Mouse (Mus musculus): ENCODE data around the gene Cgn. TPM values are rescaled to one million over a fixed set of nuclear protein-coding genes. Genes with fewer than 3 reads are reported as not detected.
"Not testable (repeated sequence)": the region's sequence is repeated elsewhere in the genome, so short reads cannot be mapped to it uniquely, and the experiment has no call there.

Gene Cgn
- polyA plus RNA-seq, 1 experiment from 2014 or later = 8.1 TPM

DNA sequence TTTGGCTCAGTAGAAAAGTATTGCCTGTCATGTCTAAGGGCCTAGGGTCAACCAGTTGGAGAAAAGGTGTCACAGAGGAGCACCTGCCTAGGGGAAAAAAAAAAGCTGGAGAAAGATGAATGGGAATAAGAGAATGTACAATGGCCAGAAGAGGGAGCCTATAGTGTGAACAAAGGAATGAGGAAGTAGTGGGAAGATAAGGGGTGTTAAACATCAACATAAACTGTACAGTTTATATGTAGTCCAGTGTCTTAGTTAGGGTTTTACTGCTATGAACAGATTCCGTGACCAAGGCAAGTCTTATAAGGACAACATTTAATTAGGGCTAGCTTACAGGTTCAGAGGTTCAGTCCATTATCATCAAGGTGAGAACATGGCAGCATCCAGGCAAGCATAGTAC lies 2.8 kb upstream of the Cgn start:
- Histone ChIP-seq H3K4me3 (no peak overlapping the region), H3K4me2 (replicated peaks) (no peak overlapping the region), H3K9ac (no peak overlapping the region), H3K36me3 (no peaks in the 10 kb centered on the region), H3K27ac (no peak overlapping the region), H3K4me1 (peaks cover 5% of the 10 kb centered on the region), H3K27me3 (peaks cover 7% of the 10 kb centered on the region; the same call in 1 of the 2 replicates), H3K9me3 (no peaks in the 10 kb centered on the region)
- 93% methylated on average over 1 of the region's 1 CpGs for WGBS
- no peak for ATAC-seq (ENCODE audit: insufficient number of reproducible peaks, insufficient read depth, low FRiP score, low TSS enrichment)

- H3K27ac ChIP-seq = no peak overlapping the region
- ATAC-seq (ENCODE audit: insufficient number of reproducible peaks, insufficient read depth, low FRiP score, low TSS enrichment) = no peak
- H3K9ac ChIP-seq = peak overlapping the region; percentile 60; the same call in 1 of the 2 replicates
- peak overlapping the region; percentile 86 for H3K4me2 ChIP-seq (replicated peaks)
- H3K27me3 ChIP-seq = peaks cover 7% of the 10 kb centered on the region; the same call in 1 of the 2 replicates
- no peaks in the 10 kb centered on the region for H3K36me3 ChIP-seq
- H3K4me3 ChIP-seq = peak overlapping the region; percentile 47
- H3K4me1 ChIP-seq = peaks cover 5% of the 10 kb centered on the region
- WGBS = 4% methylated on average over 10 of the region's 11 CpGs
- H3K9me3 ChIP-seq = no peaks in the 10 kb centered on the region
Observed at GRCm38 (mm10) chr3:94787122-94787780, 959 bp upstream of the Cgn start.

- Histone ChIP-seq H3K9me3 (no peaks in the 10 kb centered on the region), H3K36me3 (no peaks in the 10 kb centered on the region), H3K9ac (peak overlapping the region; percentile 60), H3K27me3 (peaks cover 7% of the 10 kb centered on the region; the same call in 1 of the 2 replicates), H3K4me3 (peak overlapping the region; percentile 47), H3K27ac (0 out of 2 replicates have a peak overlapping the region, but pooled peaks have one; percentile 47), H3K4me2 (replicated peaks) (peak overlapping the region; percentile 86), H3K4me1 (peaks cover 5% of the 10 kb centered on the region)
- 2% methylated on average over 14 of the region's 14 CpGs for WGBS
- ATAC-seq (ENCODE audit: insufficient number of reproducible peaks, insufficient read depth, low FRiP score, low TSS enrichment) = peak; percentile 70
Observed at GRCm38 (mm10) chr3:94785958-94786357, 334 bp downstream of the Cgn start.

- no peak for ATAC-seq (ENCODE audit: insufficient number of reproducible peaks, insufficient read depth, low FRiP score, low TSS enrichment)
- WGBS = 29% methylated on average over 5 of the region's 5 CpGs
- no peak overlapping the region for H3K4me2 ChIP-seq (replicated peaks)
- no peak overlapping the region for H3K4me3 ChIP-seq
- H3K4me1 ChIP-seq = peaks cover 5% of the 10 kb centered on the region
- H3K9me3 ChIP-seq = no peaks in the 10 kb centered on the region
- H3K27me3 ChIP-seq = peaks cover 7% of the 10 kb centered on the region; the same call in 1 of the 2 replicates
- H3K9ac ChIP-seq = no peak overlapping the region
- no peaks in the 10 kb centered on the region for H3K36me3 ChIP-seq
- H3K27ac ChIP-seq = no peak overlapping the region; the same call in 1 of the 2 replicates
Observed at GRCm38 (mm10) chr3:94784171-94784701, 2.1 kb downstream of the Cgn start.

GRCm38 (mm10) chr3:94783462-94783931 lies 2.8 kb downstream of the Cgn start:
- Histone ChIP-seq H3K27ac (peak overlapping the region; percentile 50; the same call in 1 of the 2 replicates), H3K4me1 (peaks cover 5% of the 10 kb centered on the region), H3K9me3 (no peaks in the 10 kb centered on the region), H3K9ac (no peak overlapping the region), H3K27me3 (peaks cover 7% of the 10 kb centered on the region; the same call in 1 of the 2 replicates), H3K36me3 (no peaks in the 10 kb centered on the region), H3K4me3 (no peak overlapping the region), H3K4me2 (replicated peaks) (no peak overlapping the region)
- no peak for ATAC-seq (ENCODE audit: insufficient number of reproducible peaks, insufficient read depth, low FRiP score, low TSS enrichment)
- WGBS = 39% methylated on average over 5 of the region's 5 CpGs

GRCm38 (mm10) chr3:94782936-94783335 lies 3.4 kb downstream of the Cgn start:
- Histone ChIP-seq H3K9ac (no peak overlapping the region), H3K4me3 (no peak overlapping the region), H3K27ac (0 out of 2 replicates have a peak overlapping the region, but pooled peaks have one; percentile 50), H3K36me3 (no peaks in the 10 kb centered on the region), H3K4me2 (replicated peaks) (no peak overlapping the region), H3K9me3 (no peaks in the 10 kb centered on the region), H3K27me3 (peaks cover 7% of the 10 kb centered on the region; the same call in 1 of the 2 replicates), H3K4me1 (peaks cover 5% of the 10 kb centered on the region)
- 67% methylated on average over 4 of the region's 4 CpGs for WGBS
- no peak for ATAC-seq (ENCODE audit: insufficient number of reproducible peaks, insufficient read depth, low FRiP score, low TSS enrichment)

GRCm38 (mm10) chr3:94781356-94781755 lies 4.9 kb downstream of the Cgn start:
- no peak for ATAC-seq (ENCODE audit: insufficient number of reproducible peaks, insufficient read depth, low FRiP score, low TSS enrichment)
- peaks cover 7% of the 10 kb centered on the region; the same call in 1 of the 2 replicates for H3K27me3 ChIP-seq
- H3K36me3 ChIP-seq = no peaks in the 10 kb centered on the region
- H3K4me2 ChIP-seq (replicated peaks) = no peak overlapping the region
- H3K9ac ChIP-seq = no peak overlapping the region
- no peak overlapping the region for H3K4me3 ChIP-seq
- WGBS = 30% methylated on average over 3 of the region's 3 CpGs
- no peak overlapping the region for H3K27ac ChIP-seq
- H3K9me3 ChIP-seq = no peaks in the 10 kb centered on the region
- H3K4me1 ChIP-seq = peaks cover 5% of the 10 kb centered on the region

GRCm38 (mm10) chr3:94775886-94776285 lies 10.4 kb downstream of the Cgn start:
- Histone ChIP-seq H3K9ac (no peak overlapping the region), H3K27ac (no peak overlapping the region), H3K36me3 (no peaks in the 10 kb centered on the region), H3K9me3 (no peaks in the 10 kb centered on the region), H3K27me3 (no peaks in the 10 kb centered on the region), H3K4me1 (no peaks in the 10 kb centered on the region), H3K4me3 (no peak overlapping the region), H3K4me2 (replicated peaks) (no peak overlapping the region)
- ATAC-seq (ENCODE audit: insufficient number of reproducible peaks, insufficient read depth, low FRiP score, low TSS enrichment) = no peak
- WGBS = 87% methylated on average over 7 of the region's 7 CpGs

GRCm38 (mm10) chr3:94774039-94774438 lies 12.3 kb downstream of the Cgn start:
- no peak overlapping the region for H3K4me2 ChIP-seq (replicated peaks)
- no peaks in the 10 kb centered on the region for H3K9me3 ChIP-seq
- ATAC-seq (ENCODE audit: insufficient number of reproducible peaks, insufficient read depth, low FRiP score, low TSS enrichment) = no peak
- H3K4me1 ChIP-seq = no peaks in the 10 kb centered on the region
- 80% methylated on average over 11 of the region's 11 CpGs for WGBS
- no peak overlapping the region for H3K9ac ChIP-seq
- H3K27me3 ChIP-seq = no peaks in the 10 kb centered on the region
- H3K36me3 ChIP-seq = no peaks in the 10 kb centered on the region
- no peak overlapping the region for H3K27ac ChIP-seq
- no peak overlapping the region for H3K4me3 ChIP-seq

- not testable (repeated sequence) for ATAC-seq (ENCODE audit: insufficient number of reproducible peaks, insufficient read depth, low FRiP score, low TSS enrichment); H3K27ac ChIP-seq; H3K9ac ChIP-seq; H3K9me3 ChIP-seq; H3K4me3 ChIP-seq; H3K36me3 ChIP-seq; H3K4me2 ChIP-seq (replicated peaks); H3K4me1 ChIP-seq; H3K27me3 ChIP-seq
- 46% methylated on average over 8 of the region's 8 CpGs for WGBS
Observed at GRCm38 (mm10) chr3:94765456-94765855, 20.8 kb downstream of the Cgn start.

- not testable (repeated sequence) for H3K4me3 ChIP-seq; H3K27me3 ChIP-seq; H3K4me2 ChIP-seq (replicated peaks); H3K9ac ChIP-seq; H3K36me3 ChIP-seq; H3K4me1 ChIP-seq; H3K9me3 ChIP-seq; ATAC-seq (ENCODE audit: insufficient number of reproducible peaks, insufficient read depth, low FRiP score, low TSS enrichment); H3K27ac ChIP-seq
- WGBS = 54% methylated on average over 5 of the region's 5 CpGs
Observed at GRCm38 (mm10) chr3:94764545-94765292, 21.6 kb downstream of the Cgn start.
